Mouse (Mus musculus) neural tube, embryonic 12.5 days (tissue): Measurements from ENCODE around the gene Htr2a. TPM values are rescaled to one million over a fixed set of nuclear protein-coding genes. Genes with fewer than 3 reads are reported as not detected.
A peak's percentile ranks its signal among the peaks of the same experiment; 100 is the strongest.

Experiments
- ATAC-seq: fragments of 200-750 bp; cut with Nextera tagmentation; 2 replicates; pipeline ENCODE4 v1.8.0; 2017; ENCODE audit warnings: low read depth, mild to moderate bottlenecking, moderate TSS enrichment, moderate library complexity; ENCODE audit not compliant: low FRiP score
- H3K27ac ChIP-seq: fragments of 300-500 bp; sonication (generic); 2 replicates; pipeline ENCODE4 v1.5.1; 2016
- H3K27me3 ChIP-seq: fragments of 300-500 bp; sonication (generic); replicated peaks from 2 replicates; pipeline ENCODE4 v1.6.1; 2016; ENCODE audit warnings: mild to moderate bottlenecking
- H3K36me3 ChIP-seq: fragments of 300-500 bp; sonication (generic); 2 replicates; pipeline ENCODE4 v1.6.1; 2016; ENCODE audit warnings: mild to moderate bottlenecking
- H3K4me1 ChIP-seq: fragments of 300-500 bp; sonication (generic); 2 replicates; pipeline ENCODE4 v1.6.1; 2016
- H3K4me2 ChIP-seq: fragments of 300-500 bp; sonication (generic); replicated peaks from 2 replicates; pipeline ENCODE4 v1.6.1; 2016; ENCODE audit warnings: mild to moderate bottlenecking
- H3K4me3 ChIP-seq: fragments of 300-500 bp; sonication (generic); 2 replicates; pipeline ENCODE4 v1.5.1; 2016
- H3K9ac ChIP-seq: fragments of 300-500 bp; sonication (generic); 2 replicates; pipeline ENCODE4 v1.6.1; 2016; ENCODE audit warnings: mild to moderate bottlenecking
- H3K9me3 ChIP-seq: fragments of 300-500 bp; sonication (generic); 2 replicates; pipeline ENCODE4 v1.6.1; 2016; ENCODE audit warnings: mild to moderate bottlenecking
- WGBS: fragments of 180-500 bp; shearing (Covaris S2); methylation state at CpG from one replicate; pipeline ENCODE4 v1.1.7; 2016; 5-methylcytosine and 5-hydroxymethylcytosine counted together
- polyA plus RNA-seq: library from polyadenylated mRNA; unstranded; fragments of >200 nt; fragmentation: Nextera tagmentation; extraction: Ambion mirVana; gene quantifications from 2 replicates; pipeline ENCODE4 v1.2.1, GENCODE M21; 2016

Htr2a gene
- 0.51 and 0.87 TPM in 2 replicates for polyA plus RNA-seq

DNA sequence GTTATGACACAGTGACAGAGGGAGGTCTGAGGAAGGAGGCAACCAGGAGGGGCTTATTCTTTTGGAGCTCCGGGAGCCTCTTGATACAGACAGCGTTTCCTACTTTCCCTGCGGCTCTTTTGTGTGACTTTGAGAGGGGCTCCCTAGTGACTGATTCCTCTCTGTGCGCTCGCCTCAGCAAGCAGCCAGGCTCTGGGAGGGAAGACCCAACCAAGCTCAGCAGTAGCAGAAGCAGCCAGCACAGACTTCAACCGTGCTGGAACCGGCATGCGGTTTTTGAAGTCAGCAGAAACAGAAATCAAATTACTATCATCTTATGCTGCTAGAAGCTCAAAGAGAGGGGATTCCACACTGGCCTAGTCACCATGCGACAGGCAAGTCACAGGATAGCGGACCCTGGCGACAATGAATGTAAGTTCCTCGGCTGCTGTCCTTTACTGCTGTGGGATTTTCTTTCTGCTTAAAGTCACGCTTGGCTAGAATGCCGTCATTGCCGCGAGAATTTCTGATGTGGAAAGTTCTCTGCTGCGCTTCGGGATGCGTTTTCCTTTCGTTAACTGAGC lies at the start of gene Htr2a:
Htr2a (plus strand) TSS at position 22 of the 563 bp plus-strand sequence.
- Histone ChIP-seq H3K36me3 (no peaks in the 10 kb centered on the region), H3K9me3 (no peaks in the 10 kb centered on the region), H3K27ac (no peak within 1 kb of the TSS), H3K4me1 (peaks cover 4% of the 10 kb centered on the region; the same call in 1 of the 2 replicates), H3K4me2 (peak within 1 kb of the TSS; percentile 60), H3K27me3 (peaks cover 5% of the 10 kb centered on the region; the same call in 1 of the 2 replicates), H3K9ac (0 out of 2 replicates have a peak within 1 kb of the TSS, but pooled peaks have one; percentile 33), H3K4me3 (peak within 1 kb of the TSS; percentile 34)
- under 1% methylated on average over 20 of the region's 20 CpGs for WGBS
- peak; percentile 42 for ATAC-seq

DNA sequence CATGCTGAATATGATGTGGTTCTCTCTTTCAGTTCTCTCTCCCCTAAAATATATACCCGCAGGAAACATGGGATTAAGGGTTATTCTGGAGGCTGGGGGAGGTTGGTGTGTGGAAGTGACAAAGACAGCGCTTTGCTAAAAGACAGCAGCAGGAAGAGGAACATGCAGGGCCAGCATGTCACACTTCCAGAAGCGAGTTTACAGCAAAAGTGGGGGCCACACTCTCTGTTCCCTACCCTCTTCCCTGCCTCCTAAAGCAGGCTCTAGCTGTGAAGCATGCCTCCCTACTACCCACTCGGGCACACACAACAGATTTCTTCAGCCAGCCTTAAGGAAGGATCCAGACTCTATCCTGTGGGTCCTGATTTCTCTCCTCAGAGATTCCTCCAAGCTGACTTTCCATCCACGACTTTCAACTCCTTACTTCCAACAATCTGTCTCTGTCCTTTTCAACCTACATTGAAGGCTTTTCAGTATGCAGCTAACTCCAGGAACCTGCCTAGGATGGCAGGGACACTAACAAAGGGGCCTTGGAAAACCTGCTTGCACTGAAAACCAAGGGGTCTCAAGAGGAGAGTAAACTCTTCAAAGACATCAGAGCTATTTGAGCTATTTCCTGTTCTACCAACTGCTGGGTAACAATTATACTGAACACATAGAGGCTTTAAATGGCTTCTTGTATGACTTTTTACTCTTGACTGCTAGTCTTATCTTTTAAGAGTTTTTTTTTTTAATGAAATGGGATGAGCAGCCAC lies 39.1 kb upstream of the Htr2a start:
- no peak for ATAC-seq
- H3K9me3 ChIP-seq = no peaks in the 10 kb centered on the region
- no peak overlapping the region for H3K4me3 ChIP-seq
- H3K27ac ChIP-seq = no peak overlapping the region
- H3K4me2 ChIP-seq = no peak overlapping the region
- WGBS = 80% methylated on average over 5 of the region's 5 CpGs
- H3K9ac ChIP-seq = no peak overlapping the region
- no peaks in the 10 kb centered on the region for H3K27me3 ChIP-seq
- H3K4me1 ChIP-seq = no peaks in the 10 kb centered on the region
- no peaks in the 10 kb centered on the region for H3K36me3 ChIP-seq

DNA sequence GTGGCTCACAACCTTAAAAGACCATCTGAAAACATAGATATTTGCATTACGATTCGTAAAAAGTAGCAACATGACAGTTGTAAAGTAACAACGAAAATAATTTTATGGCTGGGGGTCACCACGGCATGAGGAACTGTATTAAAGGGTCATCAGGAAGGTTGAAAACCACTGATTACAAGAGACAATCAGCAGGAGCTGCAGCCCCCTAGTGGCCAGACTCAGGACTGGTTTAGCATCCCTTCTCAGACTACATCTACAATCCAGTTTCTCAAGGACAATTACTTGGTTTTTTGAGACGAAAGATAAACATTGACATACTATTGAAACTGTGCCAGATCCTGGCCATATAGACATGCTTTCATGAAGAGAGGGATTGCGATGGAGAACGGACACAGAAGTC lies 38.1 kb upstream of the Htr2a start:
- H3K9me3 ChIP-seq = no peaks in the 10 kb centered on the region
- no peak overlapping the region for H3K4me3 ChIP-seq
- H3K4me1 ChIP-seq = no peaks in the 10 kb centered on the region
- H3K9ac ChIP-seq = no peak overlapping the region
- no peak overlapping the region for H3K27ac ChIP-seq
- H3K36me3 ChIP-seq = no peaks in the 10 kb centered on the region
- no peak for ATAC-seq
- H3K4me2 ChIP-seq = no peak overlapping the region
- H3K27me3 ChIP-seq = no peaks in the 10 kb centered on the region
- WGBS = 57% methylated on average over 7 of the region's 7 CpGs

DNA sequence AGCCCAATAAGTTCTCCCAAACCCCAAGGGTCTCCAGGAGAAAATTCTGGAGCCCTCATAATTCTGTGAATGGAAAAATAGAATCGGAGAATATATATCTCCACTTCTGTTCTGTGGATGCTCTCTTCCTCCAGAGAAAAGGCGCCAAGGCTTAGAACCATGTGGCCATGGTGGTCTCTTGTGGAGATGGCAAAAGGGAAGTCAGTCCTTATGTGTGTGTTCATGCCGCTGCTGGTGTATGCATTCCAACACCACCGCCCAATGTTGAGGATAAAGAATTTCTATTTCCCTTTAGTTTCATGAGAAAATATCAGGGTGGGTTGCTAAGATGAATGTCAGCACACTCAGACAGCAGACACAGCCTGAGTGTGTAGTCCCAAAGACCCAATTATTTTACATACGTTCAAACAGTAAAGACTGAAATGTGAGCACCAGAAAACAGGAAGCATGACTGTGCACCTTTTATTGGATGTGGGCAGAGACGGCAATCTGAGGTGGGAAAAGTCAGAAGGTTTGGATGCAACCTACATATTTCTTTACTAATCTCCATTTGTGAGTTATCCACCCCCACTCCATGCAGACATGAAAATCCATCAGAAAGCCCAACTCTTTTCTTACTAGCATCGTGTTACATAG lies 37.4 kb upstream of the Htr2a start:
- H3K4me2 ChIP-seq = no peak overlapping the region
- no peaks in the 10 kb centered on the region for H3K4me1 ChIP-seq
- no peak overlapping the region for H3K27ac ChIP-seq
- no peak overlapping the region for H3K4me3 ChIP-seq
- no peaks in the 10 kb centered on the region for H3K9me3 ChIP-seq
- no peak overlapping the region for H3K9ac ChIP-seq
- 92% methylated on average over 7 of the region's 7 CpGs for WGBS
- no peak for ATAC-seq
- no peaks in the 10 kb centered on the region for H3K27me3 ChIP-seq
- H3K36me3 ChIP-seq = no peaks in the 10 kb centered on the region

DNA sequence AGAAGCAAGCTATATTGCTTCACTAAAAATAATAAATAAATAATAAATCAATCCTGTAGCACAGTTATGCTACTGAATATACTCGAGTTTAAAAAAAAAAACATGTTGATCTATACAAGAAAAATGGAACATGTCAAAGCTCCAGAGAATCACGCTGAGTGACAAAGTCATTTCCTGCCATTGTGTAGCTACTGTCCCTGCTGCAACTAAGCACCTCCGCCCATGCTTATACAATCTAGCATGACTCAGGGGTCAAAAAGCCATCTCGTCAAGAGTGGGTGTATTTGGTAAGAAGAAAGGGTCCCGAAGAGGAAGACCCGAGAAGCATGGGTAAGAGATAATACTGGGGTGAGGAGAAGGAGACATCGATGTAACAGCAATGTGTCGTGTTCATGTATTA lies 29.3 kb upstream of the Htr2a start:
- no peaks in the 10 kb centered on the region for H3K27me3 ChIP-seq
- no peaks in the 10 kb centered on the region for H3K36me3 ChIP-seq
- no peak overlapping the region for H3K27ac ChIP-seq
- H3K4me2 ChIP-seq = no peak overlapping the region
- WGBS = 88% methylated on average over 8 of the region's 8 CpGs
- no peak overlapping the region for H3K4me3 ChIP-seq
- no peak for ATAC-seq
- no peaks in the 10 kb centered on the region for H3K9me3 ChIP-seq
- H3K4me1 ChIP-seq = no peaks in the 10 kb centered on the region
- H3K9ac ChIP-seq = no peak overlapping the region

DNA sequence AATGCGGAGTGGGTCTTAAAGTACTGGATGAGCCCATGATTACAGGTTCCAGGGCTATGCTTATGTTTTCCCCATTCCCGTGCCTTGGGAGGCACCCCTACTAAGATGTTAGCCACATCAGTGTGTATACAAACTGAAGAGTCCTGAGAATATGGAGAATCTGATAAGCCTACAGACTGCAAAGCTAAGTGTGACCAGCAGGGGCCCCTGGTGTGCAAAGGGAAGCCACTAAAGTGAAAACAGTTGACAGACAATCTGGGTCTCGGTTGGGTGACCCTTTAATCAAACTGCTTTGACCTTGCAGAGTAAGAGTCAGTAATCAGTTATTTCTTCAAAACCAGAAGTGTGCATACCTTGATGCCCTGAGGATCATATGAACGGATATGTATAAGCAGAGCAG lies 21.8 kb upstream of the Htr2a start:
- ATAC-seq = no peak
- Histone ChIP-seq H3K27ac (no peak overlapping the region), H3K27me3 (no peaks in the 10 kb centered on the region), H3K4me3 (no peak overlapping the region), H3K9me3 (0 out of 2 replicates have a peak, but pooled peaks cover 7% of the 10 kb centered on the region), H3K4me1 (no peaks in the 10 kb centered on the region), H3K4me2 (no peak overlapping the region), H3K9ac (no peak overlapping the region), H3K36me3 (no peaks in the 10 kb centered on the region)
- 73% methylated on average over 4 of the region's 4 CpGs for WGBS

DNA sequence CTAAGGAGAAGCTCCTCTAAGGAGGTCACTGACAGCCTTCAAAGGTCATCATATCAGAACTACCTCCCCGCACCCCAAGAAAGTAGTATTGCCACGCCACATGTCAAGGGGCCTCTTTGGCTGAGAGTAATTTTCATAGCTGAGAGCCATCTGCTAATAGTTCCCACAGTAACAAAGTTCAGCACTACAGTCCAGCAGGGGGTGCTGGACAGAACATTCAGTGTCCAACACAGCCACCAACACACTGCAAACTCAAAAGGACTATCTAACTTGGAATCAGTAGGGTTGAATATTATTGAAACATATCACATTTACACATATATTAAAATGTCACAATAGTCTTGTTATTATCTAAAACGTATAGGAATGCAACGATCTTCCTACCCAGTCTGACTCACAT lies 2.6 kb upstream of the Htr2a start:
- H3K27me3 ChIP-seq = peaks cover 5% of the 10 kb centered on the region; the same call in 1 of the 2 replicates
- peaks cover 4% of the 10 kb centered on the region; the same call in 1 of the 2 replicates for H3K4me1 ChIP-seq
- no peaks in the 10 kb centered on the region for H3K36me3 ChIP-seq
- no peak overlapping the region for H3K27ac ChIP-seq
- no peak overlapping the region for H3K4me2 ChIP-seq
- no peak overlapping the region for H3K4me3 ChIP-seq
- no peaks in the 10 kb centered on the region for H3K9me3 ChIP-seq
- 81% methylated on average over 4 of the region's 4 CpGs for WGBS
- ATAC-seq = no peak
- H3K9ac ChIP-seq = no peak overlapping the region

DNA sequence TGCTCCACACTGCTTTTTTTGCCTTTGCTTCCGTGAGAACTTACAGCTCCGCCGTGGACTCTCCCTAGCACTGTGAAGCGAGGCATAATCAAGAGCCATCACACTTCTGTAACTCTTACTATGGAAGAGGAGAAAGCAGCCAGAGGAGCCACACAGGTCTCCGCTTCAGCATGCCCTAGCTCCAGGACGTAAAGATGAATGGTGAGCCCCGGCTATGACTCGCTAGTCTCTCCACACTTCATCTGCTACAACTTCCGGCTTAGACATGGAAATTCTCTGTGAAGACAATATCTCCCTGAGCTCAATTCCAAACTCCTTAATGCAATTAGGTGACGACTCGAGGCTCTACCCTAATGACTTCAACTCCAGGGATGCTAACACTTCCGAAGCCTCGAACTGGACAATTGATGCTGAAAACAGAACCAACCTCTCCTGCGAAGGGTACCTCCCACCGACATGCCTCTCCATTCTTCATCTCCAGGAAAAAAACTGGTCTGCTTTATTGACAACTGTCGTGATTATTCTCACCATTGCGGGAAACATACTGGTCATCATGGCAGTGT lies 1.1 kb downstream of the Htr2a start:
- peaks cover 5% of the 10 kb centered on the region; the same call in 1 of the 2 replicates for H3K27me3 ChIP-seq
- peak overlapping the region; percentile 34 for H3K4me3 ChIP-seq
- H3K9ac ChIP-seq = 0 out of 2 replicates have a peak overlapping the region, but pooled peaks have one; percentile 33
- no peaks in the 10 kb centered on the region for H3K36me3 ChIP-seq
- H3K27ac ChIP-seq = no peak overlapping the region
- ATAC-seq = no peak
- peaks cover 4% of the 10 kb centered on the region; the same call in 1 of the 2 replicates for H3K4me1 ChIP-seq
- peak overlapping the region; percentile 60 for H3K4me2 ChIP-seq
- H3K9me3 ChIP-seq = no peaks in the 10 kb centered on the region
- 17% methylated on average over 17 of the region's 17 CpGs for WGBS

DNA sequence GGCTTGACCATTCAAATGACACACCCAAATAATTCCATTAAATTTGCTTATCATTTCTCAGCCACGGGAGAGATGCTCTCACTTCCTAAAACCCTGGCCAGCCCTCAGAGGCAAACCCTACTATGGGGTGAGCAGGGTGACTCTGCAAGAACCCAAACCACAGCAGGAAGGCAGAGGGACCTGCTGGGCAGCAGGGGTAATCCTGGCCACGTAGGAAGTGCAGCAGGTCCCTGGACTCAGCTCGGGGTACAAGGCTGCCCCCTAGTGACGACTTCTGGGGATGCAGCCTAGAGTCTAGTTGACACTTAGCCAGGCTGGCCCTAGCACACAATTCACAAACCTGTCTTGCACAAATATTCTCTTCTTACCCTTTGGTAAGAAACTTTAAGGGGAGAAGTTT lies 2.7 kb downstream of the Htr2a start:
- 0% methylated on average over 4 of the region's 4 CpGs for WGBS
- H3K27ac ChIP-seq = no peak overlapping the region
- peak; percentile 73 for ATAC-seq
- peak overlapping the region; percentile 40 for H3K4me2 ChIP-seq
- no peaks in the 10 kb centered on the region for H3K36me3 ChIP-seq
- peaks cover 4% of the 10 kb centered on the region; the same call in 1 of the 2 replicates for H3K4me1 ChIP-seq
- peaks cover 5% of the 10 kb centered on the region; the same call in 1 of the 2 replicates for H3K27me3 ChIP-seq
- H3K9me3 ChIP-seq = no peaks in the 10 kb centered on the region
- no peak overlapping the region for H3K9ac ChIP-seq
- H3K4me3 ChIP-seq = no peak overlapping the region

DNA sequence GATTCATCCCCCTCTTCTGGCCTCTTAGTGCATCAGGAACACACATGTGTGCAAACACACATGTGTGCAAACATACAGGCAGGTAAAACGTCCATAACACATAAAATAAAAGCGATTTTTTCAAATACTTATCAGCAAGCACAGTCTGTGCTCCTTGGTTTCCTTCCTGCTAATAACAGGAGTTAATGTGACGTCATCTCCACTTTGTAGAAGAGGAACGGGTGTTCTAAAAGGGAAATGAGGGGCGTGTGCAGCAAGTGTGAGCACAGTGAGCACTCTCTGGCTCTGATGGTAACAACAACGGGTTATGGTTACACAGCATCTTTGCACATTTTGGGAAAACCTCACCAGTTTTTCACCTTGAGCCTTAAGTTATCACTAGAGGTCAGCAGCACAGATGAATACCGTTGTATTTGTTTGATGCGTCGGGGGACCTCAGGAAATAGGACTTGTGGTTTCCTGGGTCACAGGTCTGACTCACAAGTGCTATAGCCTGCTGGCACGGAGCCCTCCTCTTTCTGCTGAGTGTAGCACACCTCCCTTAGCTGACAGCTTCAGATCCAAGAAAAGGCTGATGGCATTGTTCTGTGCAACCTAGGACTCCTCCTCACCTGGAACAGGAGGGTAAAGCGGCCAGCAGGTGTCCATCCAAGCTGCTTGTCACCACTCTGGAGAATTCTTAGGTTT lies 5.6 kb downstream of the Htr2a start:
- WGBS = 74% methylated on average over 11 of the region's 11 CpGs
- H3K9me3 ChIP-seq = no peaks in the 10 kb centered on the region
- H3K4me2 ChIP-seq = no peak overlapping the region
- no peak for ATAC-seq
- H3K9ac ChIP-seq = no peak overlapping the region
- H3K27ac ChIP-seq = no peak overlapping the region
- H3K27me3 ChIP-seq = peaks cover 5% of the 10 kb centered on the region; the same call in 1 of the 2 replicates
- H3K4me1 ChIP-seq = no peaks in the 10 kb centered on the region
- no peaks in the 10 kb centered on the region for H3K36me3 ChIP-seq
- H3K4me3 ChIP-seq = no peak overlapping the region

DNA sequence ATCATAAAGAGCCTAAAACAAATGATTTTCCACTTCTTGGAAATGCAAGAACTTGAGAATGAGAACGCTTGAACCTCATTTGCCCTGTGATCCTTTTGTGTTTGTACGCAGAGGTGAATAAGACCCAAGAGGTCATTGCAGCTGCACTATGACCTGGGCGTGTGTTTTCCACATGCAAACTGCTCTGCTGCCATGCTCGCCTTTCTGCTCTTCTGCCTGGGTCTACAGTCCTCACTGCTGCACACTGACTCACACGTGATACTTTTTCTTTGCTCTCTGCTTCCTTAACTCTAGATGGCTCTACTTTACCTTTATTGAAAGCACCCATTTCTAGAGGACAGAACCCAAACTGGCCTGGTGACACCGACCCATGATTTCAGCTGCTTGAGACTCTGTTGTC lies 9.4 kb downstream of the Htr2a start:
- WGBS = 85% methylated on average over 6 of the region's 6 CpGs
- ATAC-seq = no peak
- Histone ChIP-seq H3K27ac (no peak overlapping the region), H3K9me3 (no peaks in the 10 kb centered on the region), H3K4me1 (no peaks in the 10 kb centered on the region), H3K9ac (no peak overlapping the region), H3K4me2 (no peak overlapping the region), H3K4me3 (no peak overlapping the region), H3K27me3 (no peaks in the 10 kb centered on the region), H3K36me3 (no peaks in the 10 kb centered on the region)
